Mouse (Mus musculus) gastrocnemius, postnatal 14 days (tissue): ENCODE results near the gene Slx4. TPM values are rescaled to one million over a fixed set of nuclear protein-coding genes. Genes with fewer than 3 reads are reported as not detected.

Experiments used
- total RNA-seq, 2 experiments: library from RNA; stranded (reverse); gene quantifications; 2 replicates each; pipeline ENCODE4 v1.2.3; 2021

Slx4 gene
- total RNA-seq, 2 experiments from 2014 or later, result 5.9 to 7.9 TPM

Other genes starting within 250 kb of the Slx4 start
- not detected for gene Olfr15, start 172.9 kb downstream of the Slx4 start, total RNA-seq
- 1 to 10 TPM; 1.2 to 1.3 TPM for gene Zfp174, start 156.5 kb downstream of the Slx4 start, total RNA-seq
- gene Naa60, start 131.4 kb downstream of the Slx4 start, total RNA-seq, result 10 to 100 TPM; 24.8 to 24.9 TPM
- 1 to 10 TPM; 5.6 to 6.8 TPM for gene Zfp597, start 119.2 kb downstream of the Slx4 start, total RNA-seq
- gene Gm20695, start 119.1 kb downstream of the Slx4 start, total RNA-seq, result under 1 TPM; 0.45 to 0.58 TPM
- 1 to 10 TPM; 1.7 to 2.2 TPM for gene 1700037C18Rik, start 95.1 kb downstream of the Slx4 start, total RNA-seq
- gene Cluap1, start 95.0 kb downstream of the Slx4 start, total RNA-seq, result 1 to 10 TPM; 6.4 to 6.9 TPM
- gene Nlrc3, start 27.1 kb downstream of the Slx4 start, total RNA-seq, result 1 to 10 TPM; 3.1 to 5.3 TPM
- gene Dnase1, start 33.2 kb upstream of the Slx4 start, total RNA-seq, result not detected
- 10 to 100 TPM; 89.0 to 91.9 TPM for gene Trap1, start 74.1 kb upstream of the Slx4 start, total RNA-seq
- 10 to 100 TPM; 33.0 to 33.1 TPM for gene Crebbp, start 210.2 kb upstream of the Slx4 start, total RNA-seq